In genomic region chr9:42313872-42314271, GRCm38 (mm10) we compare ENCODE assay signal across 11 mouse cellular contexts. TPM values are rescaled to one million over a fixed set of nuclear protein-coding genes. Genes with fewer than 3 reads are reported as not detected.
DNase-seq lines count a peak whose midpoint lies in the region; ATAC-seq and TF ChIP-seq lines count a peak whose summit lies in the region.
"Had no signal": no experiment of that assay in that cellular context is flagged by ENCODE, and none has a peak within 500 bp of the region (broad histone marks: within the 10 kb centered on the region; RNA-seq: fewer than 3 reads in every experiment).

No protein-coding gene starts in this region.

- TF ChIP-seq CTCF in intestine, postnatal 0 days (IDR thresholded peaks at IDR 0.05; ENCODE audit: low read depth) = peak; percentile 65

- H3K27ac ChIP-seq in intestine, postnatal 0 days (ENCODE audit: low read depth, low read length) = no peak overlapping the region
- H3K27ac ChIP-seq in intestine, embryonic 15.5 days = no peak overlapping the region
- H3K27ac ChIP-seq: limb, embryonic 12.5 days; stomach, embryonic 15.5 days had no signal

- no peaks in the 10 kb centered on the region for H3K4me1 ChIP-seq in intestine, postnatal 0 days (replicated peaks; ENCODE audit: control insufficient read depth, insufficient read depth, low read length)
- no peaks in the 10 kb centered on the region for H3K4me1 ChIP-seq in intestine, embryonic 15.5 days (replicated peaks)
- H3K4me1 ChIP-seq: stomach, embryonic 15.5 days had no signal

- no peak for ATAC-seq in intestine, postnatal 0 days
- no peak for ATAC-seq in intestine, embryonic 15.5 days

- DNase-seq in 3T3-L1 (ENCODE audit: low read depth, low spot score) (peak; percentile 73), A20 (ENCODE audit: low read depth, low spot score) (peak; percentile 51)
- peak; percentile 57 for DNase-seq in embryo, embryonic 10.5 days (ENCODE audit: low spot score)
- no peak for DNase-seq in urinary bladder, postnatal 36 days (ENCODE audit: low spot score in 2 of 2)
- no peak for DNase-seq in layer of hippocampus, postnatal 25 days (ENCODE audit: extremely low spot score in 1 of 2, low spot score in 1 of 2)
- DNase-seq: kidney, adult 11 months had no signal

- H3K4me3 ChIP-seq in intestine, postnatal 0 days (ENCODE audit: low read depth, low read length) = no peak overlapping the region
- no peak overlapping the region for H3K4me3 ChIP-seq in intestine, embryonic 15.5 days (replicated peaks)
- H3K4me3 ChIP-seq: limb, embryonic 12.5 days; myocyte; stomach, embryonic 15.5 days had no signal

- H3K36me3 ChIP-seq in intestine, postnatal 0 days (ENCODE audit: control insufficient read depth, insufficient read depth) = no peaks in the 10 kb centered on the region
- H3K36me3 ChIP-seq in intestine, embryonic 15.5 days = no peaks in the 10 kb centered on the region
- H3K36me3 ChIP-seq: limb, embryonic 12.5 days; stomach, embryonic 15.5 days had no signal

- H3K4me2 ChIP-seq in intestine, postnatal 0 days (replicated peaks; ENCODE audit: low read depth) = no peak overlapping the region
- no peak overlapping the region for H3K4me2 ChIP-seq in intestine, embryonic 15.5 days (replicated peaks)
- H3K4me2 ChIP-seq: limb, embryonic 12.5 days; stomach, embryonic 15.5 days had no signal

- WGBS in intestine, postnatal 0 days = 11% methylated on average over 3 of the region's 3 CpGs
- 17% methylated on average over 3 of the region's 3 CpGs for WGBS in intestine, embryonic 15.5 days

- H3K27me3 ChIP-seq in intestine, postnatal 0 days (replicated peaks; ENCODE audit: control insufficient read depth, insufficient read depth, low read length) = no peaks in the 10 kb centered on the region
- H3K27me3 ChIP-seq in intestine, embryonic 15.5 days (replicated peaks) = no peaks in the 10 kb centered on the region
- H3K27me3 ChIP-seq: limb, embryonic 12.5 days; stomach, embryonic 15.5 days had no signal

- H3K9ac ChIP-seq in intestine, postnatal 0 days (ENCODE audit: low read depth, low read length) = no peak overlapping the region
- H3K9ac ChIP-seq in intestine, embryonic 15.5 days = no peak overlapping the region
- H3K9ac ChIP-seq: limb, embryonic 12.5 days; stomach, embryonic 15.5 days had no signal

- no peaks in the 10 kb centered on the region for H3K9me3 ChIP-seq in intestine, postnatal 0 days (ENCODE audit: control insufficient read depth)
- H3K9me3 ChIP-seq in intestine, embryonic 15.5 days = no peaks in the 10 kb centered on the region
- H3K9me3 ChIP-seq: limb, embryonic 12.5 days; stomach, embryonic 15.5 days had no signal

RNA-seq across cellular contexts. Expression of gene Sc5d, which starts 49.8 kb away (rescaled TPM):
- 79.8 and 87.7 TPM in 2 replicates for polyA plus RNA-seq in intestine, postnatal 0 days (2015; fragmentation: Nextera tagmentation; extraction: Ambion mirVana)
- polyA plus RNA-seq in intestine, embryonic 15.5 days (2015; fragmentation: Nextera tagmentation; extraction: Ambion mirVana) = 84.1 and 90.9 TPM in 2 replicates
- total RNA-seq in layer of hippocampus, postnatal 25 days (2021) = 10 to 100 TPM; 54.5 to 65.4 TPM

Comparison
In these comparisons a context has a peak if more than half of its experiments do, and no peak if none do; other contexts are left out.
1. DNase-seq: peak in 3T3-L1 (single experiment), A20 (single experiment) and embryo, embryonic 10.5 days (single experiment); none in urinary bladder, postnatal 36 days (0 of 2) and layer of hippocampus, postnatal 25 days (0 of 2).